Mouse (Mus musculus) heart, embryonic 16.5 days (tissue): Measurements from ENCODE around the gene Rtraf. TPM values are rescaled to one million over a fixed set of nuclear protein-coding genes. Genes with fewer than 3 reads are reported as not detected.
A peak's percentile ranks its signal among the peaks of the same experiment; 100 is the strongest.

Experiments
- ATAC-seq: fragments of 200-750 bp; cut with Nextera tagmentation; replicated peaks from 2 replicates; pipeline ENCODE4 v1.8.0; 2017; ENCODE audit warnings: moderate number of reproducible peaks; ENCODE audit not compliant: insufficient read depth, low FRiP score; ENCODE audit errors: extremely low read depth
- H3K27ac ChIP-seq: fragments of 300-500 bp; sonication (generic); 2 replicates; pipeline ENCODE4 v1.5.1; 2014; ENCODE audit warnings: mild to moderate bottlenecking, low read length, control low read depth, moderate library complexity
- H3K27me3 ChIP-seq: fragments of 300-500 bp; sonication (generic); 2 replicates; pipeline ENCODE4 v1.6.1; 2014; ENCODE audit warnings: low read length, mixed read lengths; ENCODE audit not compliant: control insufficient read depth, insufficient read depth
- H3K36me3 ChIP-seq: fragments of 300-500 bp; sonication (generic); 2 replicates; pipeline ENCODE4 v1.6.1; 2014; ENCODE audit not compliant: control insufficient read depth, insufficient read depth
- H3K4me1 ChIP-seq: fragments of 300-500 bp; sonication (generic); 2 replicates; pipeline ENCODE4 v1.6.1; 2014; ENCODE audit warnings: low read length, mixed read lengths; ENCODE audit not compliant: control insufficient read depth, insufficient read depth
- H3K4me2 ChIP-seq: fragments of 300-500 bp; sonication (generic); 2 replicates; pipeline ENCODE4 v1.6.1; 2014; ENCODE audit warnings: low read depth, mild to moderate bottlenecking, control low read depth, low read length
- H3K4me3 ChIP-seq: fragments of 300-500 bp; sonication (generic); 2 replicates; pipeline ENCODE4 v1.5.1; 2014; ENCODE audit warnings: mild to moderate bottlenecking, control low read depth, low read length
- H3K9ac ChIP-seq: fragments of 300-500 bp; sonication (generic); 2 replicates; pipeline ENCODE4 v1.6.1; 2014; ENCODE audit warnings: low read length, control low read depth
- H3K9me3 ChIP-seq: fragments of 300-500 bp; sonication (generic); replicated peaks from 2 replicates; pipeline ENCODE4 v1.6.1; 2016; ENCODE audit warnings: low read length; ENCODE audit not compliant: control insufficient read depth
- WGBS: fragments of 180-500 bp; shearing (Covaris S2); extraction: QIAGEN DNeasy Blood & Tissue Kit; methylation state at CpG from one replicate; pipeline ENCODE4 v1.1.7; 2014; 5-methylcytosine and 5-hydroxymethylcytosine counted together
- polyA plus RNA-seq: library from polyadenylated mRNA; unstranded; fragments of >200 nt; fragmentation: Nextera tagmentation; extraction: Ambion mirVana; gene quantifications from 2 replicates; pipeline ENCODE4 v1.2.1, GENCODE M21; 2015

The Rtraf gene
- polyA plus RNA-seq, 1 experiment from 2014 or later, result 156 TPM

- Histone ChIP-seq H3K9me3 (no peaks in the 10 kb centered on the region), H3K27me3 (no peaks in the 10 kb centered on the region), H3K9ac (no peak overlapping the region), H3K27ac (no peak overlapping the region), H3K4me2 (no peak overlapping the region), H3K4me3 (no peak overlapping the region), H3K4me1 (no peaks in the 10 kb centered on the region; the same call in 1 of the 2 replicates), H3K36me3 (peaks cover 7% of the 10 kb centered on the region)
- no peak for ATAC-seq
- 41% methylated on average over 10 of the region's 10 CpGs for WGBS
These were observed 20.0 kb downstream of the Rtraf start for GRCm38 (mm10) chr14:19803623-19804022.

DNA sequence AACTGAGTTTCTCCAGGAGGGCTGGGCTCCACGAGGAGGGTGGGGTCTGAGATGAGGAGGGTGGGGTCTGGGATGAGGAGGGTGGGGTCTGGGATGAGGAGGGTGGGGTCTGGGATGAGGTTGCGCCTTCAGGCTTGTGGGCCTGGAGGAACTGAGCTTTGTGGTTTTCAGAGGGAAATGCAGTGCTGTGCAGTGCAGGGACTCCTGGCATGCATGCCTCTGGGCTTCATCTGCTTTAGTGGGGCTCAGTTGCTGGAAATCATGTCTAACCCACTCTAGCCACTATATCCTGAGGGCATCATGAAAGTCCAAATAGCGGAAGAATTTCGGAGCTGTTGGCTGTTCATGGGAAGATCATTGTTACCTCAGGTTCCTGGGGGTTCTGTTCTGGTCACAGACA, 20.4 kb downstream of the Rtraf start:
- Histone ChIP-seq H3K4me3 (no peak overlapping the region), H3K36me3 (peaks cover 10% of the 10 kb centered on the region), H3K27ac (no peak overlapping the region), H3K4me2 (no peak overlapping the region), H3K9ac (no peak overlapping the region), H3K27me3 (no peaks in the 10 kb centered on the region), H3K9me3 (no peaks in the 10 kb centered on the region), H3K4me1 (no peaks in the 10 kb centered on the region; the same call in 1 of the 2 replicates)
- ATAC-seq, result no peak
- WGBS, result 60% methylated on average over 4 of the region's 4 CpGs

GRCm38 (mm10) chr14:19801474-19802215, 22.0 kb downstream of the Rtraf start:
- Histone ChIP-seq H3K4me2 (no peak overlapping the region), H3K4me3 (no peak overlapping the region), H3K27ac (no peak overlapping the region), H3K36me3 (peaks cover 19% of the 10 kb centered on the region; the same call in 1 of the 2 replicates), H3K27me3 (no peaks in the 10 kb centered on the region), H3K4me1 (no peaks in the 10 kb centered on the region; the same call in 1 of the 2 replicates), H3K9me3 (no peaks in the 10 kb centered on the region), H3K9ac (no peak overlapping the region)
- WGBS, result 76% methylated on average over 8 of the region's 8 CpGs
- ATAC-seq, result no peak

- no peaks in the 10 kb centered on the region for H3K9me3 ChIP-seq
- no peak overlapping the region for H3K27ac ChIP-seq
- H3K4me1 ChIP-seq, result peaks cover 2% of the 10 kb centered on the region; the same call in 1 of the 2 replicates
- H3K9ac ChIP-seq, result no peak overlapping the region
- no peaks in the 10 kb centered on the region for H3K27me3 ChIP-seq
- ATAC-seq, result no peak
- WGBS, result 39% methylated on average over 2 of the region's 2 CpGs
- H3K4me3 ChIP-seq, result no peak overlapping the region
- H3K36me3 ChIP-seq, result peaks cover 19% of the 10 kb centered on the region; the same call in 1 of the 2 replicates
- no peak overlapping the region for H3K4me2 ChIP-seq
These were observed 23.1 kb downstream of the Rtraf start for GRCm38 (mm10) chr14:19800485-19800884.

DNA sequence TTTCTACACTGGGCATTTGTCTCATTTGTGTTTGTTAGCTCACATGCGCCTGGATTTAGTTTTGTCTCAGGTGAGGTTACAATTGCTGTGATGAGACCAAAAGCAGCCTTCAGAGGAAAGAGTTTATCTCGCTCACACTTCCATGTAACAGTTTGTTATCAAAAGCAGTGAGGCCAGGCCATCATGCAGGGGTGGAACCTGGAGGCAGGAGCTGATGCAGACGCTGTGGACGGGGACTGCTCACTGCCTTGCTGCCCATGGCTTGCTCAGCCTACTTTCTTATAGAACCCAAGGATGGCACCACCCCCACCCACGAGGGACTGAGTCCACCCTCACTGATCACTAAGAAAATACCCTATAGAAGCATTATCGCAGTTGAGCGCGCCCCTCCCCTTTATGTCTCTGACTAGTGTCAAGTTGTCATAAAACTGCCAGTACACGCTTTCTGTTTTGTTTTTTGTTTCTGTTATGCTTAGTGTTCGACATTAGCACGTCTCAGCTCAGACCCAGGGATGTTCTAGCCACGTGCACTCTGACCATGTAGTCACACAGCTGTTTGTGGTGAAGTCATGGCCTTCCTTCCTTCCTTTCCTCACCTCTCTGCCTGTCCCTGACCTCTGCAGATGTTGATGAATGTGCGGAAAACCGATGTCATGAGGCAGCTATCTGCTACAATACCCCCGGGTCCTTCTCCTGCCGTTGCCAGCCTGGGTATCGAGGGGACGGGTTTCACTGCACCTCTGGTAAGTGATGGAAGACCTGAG, 26.9 kb downstream of the Rtraf start:
- H3K27ac ChIP-seq, result no peak overlapping the region
- no peaks in the 10 kb centered on the region for H3K27me3 ChIP-seq
- H3K36me3 ChIP-seq, result peaks cover 33% of the 10 kb centered on the region
- H3K4me1 ChIP-seq, result peaks cover 2% of the 10 kb centered on the region; the same call in 1 of the 2 replicates
- no peak overlapping the region for H3K4me2 ChIP-seq
- WGBS, result 67% methylated on average over 18 of the region's 18 CpGs
- no peak overlapping the region for H3K4me3 ChIP-seq
- no peaks in the 10 kb centered on the region for H3K9me3 ChIP-seq
- ATAC-seq, result no peak
- no peak overlapping the region for H3K9ac ChIP-seq

DNA sequence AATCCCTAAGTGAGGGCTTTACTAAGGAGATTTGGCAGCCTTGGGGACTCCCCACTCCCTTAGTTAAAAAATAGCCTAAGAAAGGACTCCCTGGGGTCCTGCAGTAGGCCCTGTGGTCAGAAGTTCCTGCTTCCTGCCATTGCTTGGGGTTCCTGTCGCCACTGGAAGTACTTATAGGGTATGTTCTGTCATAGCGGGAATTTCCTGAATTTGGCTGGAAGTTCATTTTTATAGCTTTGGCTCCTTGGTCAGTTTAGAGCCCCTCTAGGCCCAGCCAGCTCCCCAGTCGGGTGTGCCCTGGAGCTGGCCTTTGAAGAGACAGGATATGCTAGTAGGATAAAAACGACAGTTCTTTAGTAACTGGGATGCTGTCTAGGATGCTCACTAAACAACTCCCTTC, 28.7 kb downstream of the Rtraf start:
- H3K4me3 ChIP-seq, result no peak overlapping the region
- no peak overlapping the region for H3K4me2 ChIP-seq
- H3K27ac ChIP-seq, result peak overlapping the region; percentile 67
- no peaks in the 10 kb centered on the region for H3K27me3 ChIP-seq
- no peak for ATAC-seq
- peaks cover 41% of the 10 kb centered on the region for H3K36me3 ChIP-seq
- WGBS, result 57% methylated on average over 4 of the region's 4 CpGs
- H3K4me1 ChIP-seq, result peaks cover 2% of the 10 kb centered on the region; the same call in 1 of the 2 replicates
- H3K9ac ChIP-seq, result no peak overlapping the region
- no peaks in the 10 kb centered on the region for H3K9me3 ChIP-seq

- H3K4me3 ChIP-seq, result no peak overlapping the region
- H3K27me3 ChIP-seq, result no peaks in the 10 kb centered on the region
- H3K36me3 ChIP-seq, result peaks cover 17% of the 10 kb centered on the region
- H3K4me1 ChIP-seq, result no peaks in the 10 kb centered on the region
- no peak overlapping the region for H3K27ac ChIP-seq
- 65% methylated on average over 1 of the region's 1 CpGs for WGBS
- H3K4me2 ChIP-seq, result no peak overlapping the region
- no peaks in the 10 kb centered on the region for H3K9me3 ChIP-seq
- no peak for ATAC-seq
- H3K9ac ChIP-seq, result no peak overlapping the region
These were observed 35.2 kb downstream of the Rtraf start for GRCm38 (mm10) chr14:19788443-19788842.

DNA sequence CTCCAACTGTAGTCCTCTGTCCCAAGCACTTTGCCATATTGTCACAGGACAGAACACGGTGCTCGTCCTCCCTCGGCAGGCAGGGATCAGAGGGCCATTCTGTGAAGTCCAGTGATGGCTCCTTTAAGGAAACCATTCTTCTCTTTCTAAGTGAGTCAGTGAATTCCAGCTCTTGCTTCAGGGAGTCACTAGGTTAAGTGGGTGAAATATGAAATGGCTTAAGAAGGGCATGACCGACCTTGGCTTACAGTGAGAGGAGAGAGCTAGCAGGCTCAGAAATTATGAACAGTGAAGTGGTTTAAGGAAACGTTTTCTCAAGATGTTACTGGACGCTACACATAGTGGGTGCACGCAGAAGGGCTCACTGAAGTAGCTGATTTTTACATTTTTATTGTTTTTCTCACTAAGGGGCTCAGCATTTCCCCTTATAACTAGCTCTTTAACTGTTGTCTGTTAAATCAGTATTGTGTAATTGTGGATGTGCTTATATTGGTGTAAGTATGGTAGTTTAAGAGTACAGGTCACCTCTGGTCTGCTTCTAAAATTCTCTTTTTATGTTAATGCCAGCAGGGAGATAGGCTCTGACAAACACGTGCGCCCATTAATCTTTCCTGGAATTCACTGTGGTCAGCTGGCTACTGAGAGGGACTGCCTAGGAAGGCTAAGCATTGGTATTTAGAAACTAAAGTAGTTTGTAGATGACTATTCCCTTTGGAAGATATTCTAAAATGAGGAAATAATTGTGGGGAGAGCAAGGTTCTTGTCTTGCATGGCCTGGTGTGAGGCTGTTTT, 37.6 kb downstream of the Rtraf start:
- H3K4me1 ChIP-seq, result no peaks in the 10 kb centered on the region
- 77% methylated on average over 9 of the region's 9 CpGs for WGBS
- ATAC-seq, result no peak
- H3K4me3 ChIP-seq, result no peak overlapping the region
- peaks cover 5% of the 10 kb centered on the region; the same call in 1 of the 2 replicates for H3K36me3 ChIP-seq
- H3K27ac ChIP-seq, result no peak overlapping the region
- no peak overlapping the region for H3K9ac ChIP-seq
- H3K4me2 ChIP-seq, result no peak overlapping the region
- no peaks in the 10 kb centered on the region for H3K27me3 ChIP-seq
- H3K9me3 ChIP-seq, result no peaks in the 10 kb centered on the region
